Mouse (Mus musculus) bone marrow, adult 2 months (tissue): ENCODE data around the gene Syt15.

ENCODE experiments used
- CTCF ChIP-seq: fragments of 200-500 bp; IDR thresholded peaks from 2 replicates; pipeline ENCODE4 v1.5.1; 2011; ENCODE audit warnings: low read length, control low read depth; ENCODE audit not compliant: control insufficient read depth, insufficient read depth
- POLR2A ChIP-seq: fragments of 200-500 bp; IDR thresholded peaks from 2 replicates; pipeline ENCODE4 v1.6.1; 2011; ENCODE audit warnings: low read depth, mild to moderate bottlenecking, control low read depth, low read length, borderline replicate concordance; ENCODE audit not compliant: control insufficient read depth

DNA sequence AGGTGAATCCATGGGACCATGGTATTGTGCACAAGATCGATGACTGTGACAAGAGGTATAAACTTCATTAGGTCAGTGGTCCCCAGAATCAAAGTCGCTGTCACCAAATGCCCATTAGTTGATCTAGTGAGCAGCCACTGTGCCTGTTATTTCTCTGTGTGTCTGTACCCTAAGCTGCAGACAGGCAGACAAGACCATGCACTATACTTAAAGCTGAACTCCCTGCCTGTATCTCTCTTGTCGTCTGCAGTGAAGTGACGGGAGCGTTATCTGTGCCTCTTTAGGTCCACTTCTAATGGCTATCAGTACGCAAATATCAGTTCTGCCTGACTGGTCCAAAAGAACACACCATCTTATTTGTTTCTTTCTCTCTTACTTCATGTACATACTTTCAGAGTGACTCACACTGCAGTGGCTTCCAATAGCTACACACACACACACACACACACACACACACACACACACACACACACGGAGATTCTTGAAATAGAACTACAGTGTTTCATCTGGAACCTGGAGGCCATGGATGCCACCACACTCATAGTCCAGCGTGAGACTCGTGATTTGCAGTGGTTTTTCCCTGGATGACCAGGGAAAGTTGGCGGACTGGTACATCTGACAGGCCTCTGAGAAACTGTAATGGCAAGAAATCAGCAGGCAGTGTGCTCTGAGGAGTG lies 9.6 kb downstream of the Syt15 start:
- TF ChIP-seq CTCF = no peak
- TF ChIP-seq POLR2A = no peak
